Mouse (Mus musculus) CD4-positive, CD25-positive, alpha-beta regulatory T cell (primary cell): ENCODE results near the gene Ppp1r1a. TPM values are rescaled to one million over a fixed set of nuclear protein-coding genes. Genes with fewer than 3 reads are reported as not detected.

Source experiments
- polyA plus RNA-seq: library from polyadenylated mRNA; unstranded; fragments of 100-300 nt; shearing (Covaris generic); gene quantifications from one replicate; pipeline ENCODE4 v1.2.1, GENCODE M21; 2017

Ppp1r1a gene
- 0.22 TPM for polyA plus RNA-seq

GRCm38 (mm10) chr15:103537822-103538213, at the start of gene Ppp1r1a:
Ppp1r1a (minus strand) TSS chr15:103538003.

DNA sequence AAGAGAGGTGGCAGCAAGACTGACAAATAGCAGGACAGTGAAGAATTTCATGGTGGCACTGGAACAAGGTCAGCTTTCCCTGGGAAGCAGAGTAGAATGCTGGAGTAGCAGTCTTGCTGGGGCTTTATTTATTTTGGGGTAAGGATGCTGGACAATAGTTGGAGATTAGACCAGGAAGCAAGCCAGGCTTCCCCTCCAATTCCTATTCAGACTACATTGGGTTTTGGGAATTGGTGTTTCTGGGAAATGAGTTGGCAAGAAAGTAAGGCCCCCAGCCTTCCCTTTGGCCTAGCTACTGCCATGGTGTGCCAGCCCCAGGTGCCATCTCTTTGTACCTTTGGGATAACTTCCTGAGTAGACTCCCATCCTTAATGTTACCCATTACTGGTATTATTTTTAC, 27.2 kb upstream of the Ppp1r1a start, which contains the start of gene Glycam1:
TSS of gene Glycam1 (minus strand) at position 101 of the 400 bp plus-strand sequence.

DNA sequence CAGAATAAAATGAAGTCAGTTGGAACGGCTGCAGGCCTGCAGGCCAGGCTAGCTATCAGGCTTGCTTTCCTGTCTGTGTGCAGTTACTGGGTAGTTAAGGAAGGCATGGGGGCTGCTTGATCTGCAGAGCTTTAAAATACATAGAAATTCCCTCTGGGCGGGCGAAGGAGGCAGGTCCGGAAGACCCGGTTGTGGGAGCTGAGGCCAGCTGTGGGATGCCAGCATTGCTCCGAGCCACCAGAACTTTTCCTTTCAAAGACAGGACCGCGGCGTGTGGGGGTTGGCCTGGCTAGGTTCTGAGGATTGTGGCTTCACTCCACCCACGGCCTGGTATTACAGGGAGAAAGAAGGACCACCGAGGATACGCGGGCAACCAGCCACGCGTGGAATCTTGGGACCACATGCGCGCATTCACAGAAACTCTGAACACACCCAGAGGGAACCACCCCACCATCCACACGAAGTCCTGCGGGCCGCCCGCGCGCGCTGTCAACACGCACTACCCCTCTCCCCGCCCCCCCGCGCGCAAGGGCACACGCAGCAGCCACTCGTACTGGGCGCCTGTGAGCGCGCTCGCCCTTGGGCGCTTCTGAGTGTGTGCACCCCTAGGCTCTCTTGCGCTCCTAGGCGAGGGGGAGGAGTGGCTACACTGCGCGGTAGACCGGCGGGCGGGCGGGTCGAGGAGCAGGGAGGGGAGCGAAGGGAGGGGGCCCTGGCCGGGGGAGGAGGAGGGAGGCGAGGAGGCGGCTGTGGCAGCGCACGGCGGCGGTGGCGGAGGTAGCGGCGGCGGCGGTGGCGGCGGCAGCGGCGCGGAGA, 35.2 kb downstream of the Ppp1r1a start, which contains the start of gene Pde1b:
TSS of gene Pde1b (plus strand) at position 600 of the 816 bp plus-strand sequence.

Other genes with a start within 250 kb of the Ppp1r1a start
- gene Gpr84, start 227.4 kb downstream of the Ppp1r1a start, polyA plus RNA-seq, result not detected
- gene Zfp385a, start 197.9 kb downstream of the Ppp1r1a start, polyA plus RNA-seq, result 0.13 TPM
- gene Itga5, start 171.2 kb downstream of the Ppp1r1a start, polyA plus RNA-seq, result 7.7 TPM
- gene Gtsf1, start 107.5 kb downstream of the Ppp1r1a start, polyA plus RNA-seq, result not detected
- gene Gtsf2, start 89.5 kb downstream of the Ppp1r1a start, polyA plus RNA-seq, result not detected
- 148 TPM for gene Nckap1l, start 84.2 kb downstream of the Ppp1r1a start, polyA plus RNA-seq
- gene Pde1b, start 35.0 kb downstream of the Ppp1r1a start, polyA plus RNA-seq, result 9.4 TPM
- 0.28 TPM for gene Glycam1, start 27.1 kb upstream of the Ppp1r1a start, polyA plus RNA-seq
- gene Mucl1, start 217.5 kb upstream of the Ppp1r1a start, polyA plus RNA-seq, result not detected